Mouse (Mus musculus) hindbrain, embryonic 10.5 days (tissue): ENCODE results near the gene Kit. TPM values are rescaled to one million over a fixed set of nuclear protein-coding genes. Genes with fewer than 3 reads are reported as not detected.

Experiments
- DNase-seq: peaks from one replicate; pipeline ENCODE4 v3.0.0-alpha.2; 2017; ENCODE audit warnings: low spot score
- H3K27ac ChIP-seq: fragments of 300-500 bp; sonication (generic); 2 replicates; pipeline ENCODE4 v1.5.1; 2016; ENCODE audit warnings: mild to moderate bottlenecking, moderate library complexity
- H3K27me3 ChIP-seq: fragments of 300-500 bp; sonication (generic); 2 replicates; pipeline ENCODE4 v1.6.1; 2016; ENCODE audit warnings: mild to moderate bottlenecking; ENCODE audit not compliant: poor library complexity, insufficient read depth, severe bottlenecking
- H3K36me3 ChIP-seq: fragments of 300-500 bp; sonication (generic); 2 replicates; pipeline ENCODE4 v1.6.1; 2016; ENCODE audit warnings: mild to moderate bottlenecking, moderate library complexity
- H3K4me1 ChIP-seq: fragments of 300-500 bp; sonication (generic); replicated peaks from 2 replicates; pipeline ENCODE4 v1.6.1; 2016; ENCODE audit warnings: mild to moderate bottlenecking
- H3K4me3 ChIP-seq: fragments of 300-500 bp; sonication (generic); 2 replicates; pipeline ENCODE4 v1.5.1; 2016; ENCODE audit warnings: mild to moderate bottlenecking, moderate library complexity
- H3K9me3 ChIP-seq: fragments of 300-500 bp; sonication (generic); 2 replicates; pipeline ENCODE4 v1.6.1; 2016; ENCODE audit warnings: mild to moderate bottlenecking, moderate library complexity
- WGBS: fragments of 180-500 bp; shearing (Covaris S2); methylation state at CpG from one replicate; pipeline ENCODE4 v1.1.7; 2016; 5-methylcytosine and 5-hydroxymethylcytosine counted together
- polyA plus RNA-seq: library from polyadenylated mRNA; unstranded; fragments of >200 nt; fragmentation: Nextera tagmentation; extraction: Ambion mirVana; gene quantifications from 2 replicates; pipeline ENCODE4 v1.2.1, GENCODE M21; 2016

Kit gene
- polyA plus RNA-seq, 1 experiment from 2014 or later: 29.8 TPM

DNA sequence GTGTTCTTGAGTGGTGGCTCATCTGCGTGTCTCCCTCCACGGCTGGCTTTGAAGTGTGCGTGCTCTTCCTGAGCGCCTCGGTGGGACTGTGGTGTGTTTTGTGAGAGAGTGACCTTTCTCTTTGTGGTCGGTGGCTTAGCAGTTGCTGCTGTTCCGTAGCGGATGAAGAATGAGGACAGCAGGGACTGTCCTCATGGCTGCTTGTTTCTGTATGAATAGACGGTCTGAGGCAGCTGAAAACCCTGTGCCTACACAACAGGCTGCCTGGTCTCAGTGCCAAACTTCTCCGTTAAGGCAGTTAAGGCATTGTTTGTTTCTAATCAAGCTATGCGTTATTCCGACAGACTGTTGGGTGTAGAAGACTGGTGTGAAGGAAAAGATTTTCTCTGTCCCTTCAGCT is 87.8 kb downstream of the Kit start:
- Histone ChIP-seq H3K4me3 (no peak overlapping the region), H3K36me3 (0 out of 2 replicates have a peak, but pooled peaks cover 2% of the 10 kb centered on the region), H3K4me1 (peaks cover 7% of the 10 kb centered on the region; the same call in 1 of the 2 replicates), H3K27me3 (no peaks in the 10 kb centered on the region), H3K27ac (peak overlapping the region; percentile 23; the same call in 1 of the 2 replicates), H3K9me3 (peaks cover 3% of the 10 kb centered on the region; the same call in 1 of the 2 replicates)
- WGBS: 64% methylated on average over 12 of the region's 12 CpGs
- DNase-seq: no peak

DNA sequence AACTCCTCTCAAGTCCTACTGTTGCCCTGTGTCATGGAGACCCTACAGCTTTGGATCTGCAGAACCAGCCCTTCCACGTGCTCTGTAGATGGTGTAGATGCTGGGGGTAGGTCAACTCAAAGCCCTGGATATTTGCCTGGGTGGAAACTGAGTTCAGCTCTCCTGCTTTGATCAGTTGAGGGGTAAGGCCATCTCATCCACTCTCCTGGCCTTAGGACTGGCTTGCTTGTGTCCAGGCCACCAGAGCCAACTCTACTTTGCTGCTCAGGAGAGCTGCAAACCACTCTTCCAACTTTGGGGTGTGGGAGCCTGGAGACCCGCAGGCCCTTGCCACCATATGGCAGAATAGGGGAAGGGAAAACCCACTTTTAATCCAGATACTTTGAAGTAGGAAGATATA is 89.1 kb downstream of the Kit start:
- H3K4me3 ChIP-seq: no peak overlapping the region
- no peak for DNase-seq
- H3K27me3 ChIP-seq: no peaks in the 10 kb centered on the region
- peaks cover 14% of the 10 kb centered on the region for H3K4me1 ChIP-seq
- H3K27ac ChIP-seq: no peak overlapping the region
- WGBS: 90% methylated on average over 2 of the region's 2 CpGs
- peaks cover 3% of the 10 kb centered on the region; the same call in 1 of the 2 replicates for H3K9me3 ChIP-seq
- no peaks in the 10 kb centered on the region for H3K36me3 ChIP-seq

DNA sequence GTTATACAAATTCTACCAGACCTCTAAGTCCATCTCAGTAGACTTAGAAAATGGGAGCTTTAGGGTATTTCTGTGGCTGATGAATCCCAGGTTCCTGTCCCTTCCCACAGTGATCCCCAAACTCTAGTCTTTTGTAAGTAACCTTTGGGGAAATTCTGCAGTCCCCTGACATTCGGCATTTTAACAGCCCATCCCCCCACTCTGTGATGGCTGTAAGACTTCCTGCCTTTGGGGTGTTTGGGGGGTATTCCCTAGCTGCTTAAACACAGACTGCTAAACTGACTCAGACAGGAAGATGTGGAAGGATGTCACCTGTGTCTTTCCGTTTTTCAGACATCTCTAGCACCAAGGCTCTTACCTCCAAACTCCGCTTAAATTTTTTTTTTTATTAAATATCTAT is 92.4 kb downstream of the Kit start:
- no peak for DNase-seq
- WGBS: 70% methylated on average over 3 of the region's 3 CpGs
- H3K9me3 ChIP-seq: 0 out of 2 replicates have a peak, but pooled peaks cover 4% of the 10 kb centered on the region
- no peaks in the 10 kb centered on the region for H3K27me3 ChIP-seq
- no peak overlapping the region for H3K4me3 ChIP-seq
- no peak overlapping the region for H3K27ac ChIP-seq
- H3K36me3 ChIP-seq: no peaks in the 10 kb centered on the region
- peaks cover 13% of the 10 kb centered on the region for H3K4me1 ChIP-seq

DNA sequence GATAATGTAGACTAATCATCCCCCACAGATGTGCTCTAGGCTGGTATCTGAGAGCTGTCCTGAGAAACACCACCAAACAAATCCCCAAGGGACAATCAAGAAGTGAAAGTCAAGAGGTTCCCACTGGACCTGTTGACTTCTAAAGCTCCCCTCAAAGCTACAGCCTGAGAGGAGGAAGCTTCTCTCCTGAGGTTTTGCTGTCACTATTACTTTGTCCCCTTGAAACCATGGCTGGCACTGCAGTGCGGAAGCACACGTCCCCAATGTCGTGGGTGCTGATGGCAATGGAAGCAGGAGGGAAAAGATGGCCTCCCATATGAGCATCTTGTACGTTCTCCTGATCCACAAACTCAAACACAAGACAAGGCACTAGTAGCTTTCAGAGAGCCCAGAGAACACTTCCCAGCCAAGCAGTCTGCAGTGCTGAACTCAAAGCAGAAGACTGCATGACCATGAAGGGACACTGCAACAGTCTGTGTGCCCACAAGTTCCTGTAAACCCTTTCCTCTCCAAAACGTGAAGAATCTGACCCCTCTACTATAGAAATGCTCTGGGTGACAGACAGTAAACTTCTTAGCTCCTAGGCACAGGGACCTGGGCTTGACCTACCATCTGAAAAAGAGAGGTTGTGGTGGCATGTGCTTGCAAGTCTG is 96.5 kb downstream of the Kit start:
- Histone ChIP-seq H3K27ac (no peak overlapping the region), H3K4me1 (peaks cover 7% of the 10 kb centered on the region), H3K36me3 (no peaks in the 10 kb centered on the region), H3K27me3 (no peaks in the 10 kb centered on the region), H3K4me3 (no peak overlapping the region), H3K9me3 (0 out of 2 replicates have a peak, but pooled peaks cover 4% of the 10 kb centered on the region)
- WGBS: 91% methylated on average over 5 of the region's 5 CpGs
- no peak for DNase-seq

DNA sequence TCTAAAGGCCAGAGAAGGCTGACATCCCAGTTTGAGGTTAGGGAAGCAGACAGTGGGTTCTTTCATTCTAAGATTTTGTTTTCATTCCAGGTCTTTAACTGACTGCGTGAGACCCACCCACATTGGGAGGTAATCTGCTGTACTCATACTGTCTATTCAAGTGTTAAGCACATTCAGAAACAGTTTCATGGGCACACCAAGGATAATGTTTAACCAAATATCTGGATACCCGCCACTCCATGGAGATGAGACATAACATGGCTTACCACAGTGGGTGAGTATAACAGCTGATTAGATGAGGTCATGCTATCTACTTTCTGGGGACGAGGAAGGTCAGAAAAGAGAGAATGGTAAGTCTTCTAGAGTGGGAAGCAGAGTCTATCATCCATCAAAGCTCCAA is 101.3 kb downstream of the Kit start:
- Histone ChIP-seq H3K4me1 (no peaks in the 10 kb centered on the region), H3K27ac (no peak overlapping the region), H3K9me3 (no peaks in the 10 kb centered on the region), H3K4me3 (no peak overlapping the region), H3K36me3 (no peaks in the 10 kb centered on the region), H3K27me3 (no peaks in the 10 kb centered on the region)
- WGBS: 86% methylated on average over 3 of the region's 3 CpGs
- no peak for DNase-seq

DNA sequence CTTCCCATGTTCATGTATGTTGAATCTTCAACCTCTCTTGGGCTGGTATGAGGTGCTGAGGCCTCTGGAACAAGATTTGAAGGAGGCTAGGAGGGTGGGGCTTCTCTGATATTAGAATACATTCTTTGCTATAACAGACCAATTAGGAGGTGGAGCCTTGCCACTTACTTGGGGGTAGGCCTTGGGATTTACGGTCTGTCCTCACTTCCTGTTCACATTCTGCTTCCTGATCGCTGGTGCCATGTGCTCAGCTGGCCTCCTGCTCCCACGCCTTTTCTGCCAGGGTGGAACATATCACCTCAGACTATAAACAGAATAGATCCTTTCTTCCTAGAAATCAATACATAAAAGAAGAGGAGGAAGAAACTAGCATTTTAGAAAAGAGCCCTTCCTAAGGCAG is 105.2 kb downstream of the Kit start:
- Histone ChIP-seq H3K9me3 (no peaks in the 10 kb centered on the region), H3K4me3 (no peak overlapping the region), H3K4me1 (no peaks in the 10 kb centered on the region), H3K27me3 (no peaks in the 10 kb centered on the region), H3K27ac (no peak overlapping the region), H3K36me3 (no peaks in the 10 kb centered on the region)
- WGBS: 90% methylated on average over 3 of the region's 3 CpGs
- DNase-seq: no peak

DNA sequence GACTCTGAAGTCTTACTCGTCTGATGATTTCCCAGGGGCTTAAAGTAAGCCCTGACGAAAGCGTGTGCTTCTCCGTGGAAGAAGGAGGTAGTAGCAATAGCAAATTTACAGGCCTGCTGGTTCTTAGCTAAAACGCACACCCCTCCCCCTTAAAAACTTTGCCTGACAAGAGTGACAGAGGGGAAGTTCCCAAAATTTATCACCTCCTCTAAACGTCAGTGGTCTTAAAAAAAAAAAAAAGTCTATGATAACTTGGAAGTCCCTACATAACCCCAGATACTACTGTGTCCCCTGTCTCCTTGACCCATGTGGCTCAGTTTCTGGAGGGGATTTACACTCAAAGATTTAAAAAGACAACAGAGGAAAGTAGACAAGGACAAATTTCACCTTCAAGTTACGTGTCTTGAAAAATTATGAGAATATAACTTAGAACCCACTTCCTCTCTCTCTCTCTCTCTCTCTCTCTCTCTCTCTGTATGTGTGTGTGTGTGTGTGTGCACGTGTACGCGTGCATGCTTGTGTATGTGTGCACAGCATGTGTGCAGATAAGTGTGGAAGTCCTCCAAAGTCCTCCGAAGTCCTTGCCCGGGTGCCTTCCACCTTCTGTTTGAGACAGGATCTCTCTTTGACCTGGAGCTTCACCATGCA is 120.6 kb downstream of the Kit start:
- no peak for DNase-seq
- peak overlapping the region; percentile 53; the same call in 1 of the 2 replicates for H3K27ac ChIP-seq
- no peak overlapping the region for H3K4me3 ChIP-seq
- WGBS: 88% methylated on average over 12 of the region's 12 CpGs
- H3K9me3 ChIP-seq: no peaks in the 10 kb centered on the region
- H3K27me3 ChIP-seq: no peaks in the 10 kb centered on the region
- H3K4me1 ChIP-seq: peaks cover 15% of the 10 kb centered on the region
- H3K36me3 ChIP-seq: no peaks in the 10 kb centered on the region

DNA sequence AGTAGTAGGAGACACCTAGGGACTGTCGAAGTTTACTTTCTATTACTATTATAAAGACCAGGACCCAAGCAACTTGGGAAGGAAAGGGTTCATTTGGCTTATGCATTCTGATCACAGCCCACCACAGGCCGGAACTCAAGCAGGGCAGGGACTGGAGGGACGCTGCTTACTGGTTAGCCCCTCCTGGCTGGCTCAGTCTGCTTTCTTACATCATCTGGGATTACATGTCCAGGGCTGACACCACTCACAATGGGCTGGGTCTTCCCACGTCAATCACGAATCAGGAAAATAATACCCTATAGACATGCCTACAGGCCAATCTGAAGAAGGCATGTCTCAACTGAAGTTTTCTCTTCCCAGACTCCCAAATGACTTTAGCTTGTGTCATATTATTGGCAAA is 122.2 kb downstream of the Kit start:
- Histone ChIP-seq H3K9me3 (no peaks in the 10 kb centered on the region; the same call in 1 of the 2 replicates), H3K27me3 (no peaks in the 10 kb centered on the region), H3K4me3 (no peak overlapping the region), H3K27ac (peak overlapping the region; percentile 14), H3K4me1 (peaks cover 15% of the 10 kb centered on the region), H3K36me3 (no peaks in the 10 kb centered on the region)
- peak; percentile 35 for DNase-seq
- WGBS: 51% methylated on average over 5 of the region's 5 CpGs

DNA sequence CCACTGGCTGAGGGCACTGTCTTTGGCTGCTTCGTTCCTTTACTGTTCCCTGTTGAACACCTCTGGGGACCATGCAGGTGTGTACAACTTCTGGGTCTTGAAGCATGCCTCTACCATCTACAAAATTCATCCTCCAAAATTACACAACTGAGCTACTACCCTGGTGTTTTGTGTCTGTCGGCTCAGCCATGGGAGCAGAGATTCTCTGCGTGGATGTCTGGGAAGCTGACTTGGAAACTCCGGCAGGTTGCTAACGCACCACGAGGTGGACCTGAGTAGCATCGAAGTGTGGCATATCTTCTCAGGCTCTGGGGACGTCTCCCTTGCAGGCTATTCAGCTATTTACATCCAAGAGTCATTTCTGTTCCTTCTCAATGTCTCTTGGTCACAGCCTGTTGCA is 123.8 kb downstream of the Kit start:
- Histone ChIP-seq H3K27me3 (no peaks in the 10 kb centered on the region), H3K4me3 (no peak overlapping the region), H3K9me3 (peaks cover 5% of the 10 kb centered on the region; the same call in 1 of the 2 replicates), H3K4me1 (peaks cover 15% of the 10 kb centered on the region), H3K27ac (no peak overlapping the region), H3K36me3 (no peaks in the 10 kb centered on the region)
- no peak for DNase-seq
- WGBS: 90% methylated on average over 8 of the region's 8 CpGs

DNA sequence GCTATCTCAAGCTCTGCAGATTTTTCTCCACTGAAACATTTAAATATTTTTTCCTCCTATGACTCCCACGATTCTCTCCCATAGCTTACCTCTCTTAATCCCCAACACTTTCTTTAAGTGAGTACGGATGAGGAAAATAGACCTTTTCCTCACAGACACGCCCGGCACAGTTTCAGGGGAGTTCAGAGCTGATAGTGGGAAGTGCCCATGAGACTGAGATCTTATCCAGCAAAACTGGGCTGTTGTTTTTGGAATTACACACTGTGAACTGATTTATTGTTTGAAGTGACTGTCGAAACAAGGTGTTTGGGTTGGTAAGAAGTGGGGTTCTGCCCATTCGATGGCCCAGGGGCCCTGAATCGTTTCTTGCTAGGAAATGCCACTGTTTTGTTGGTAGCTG is 124.4 kb downstream of the Kit start:
- Histone ChIP-seq H3K9me3 (peaks cover 9% of the 10 kb centered on the region; the same call in 1 of the 2 replicates), H3K4me1 (peaks cover 15% of the 10 kb centered on the region), H3K27ac (no peak overlapping the region), H3K27me3 (no peaks in the 10 kb centered on the region), H3K36me3 (no peaks in the 10 kb centered on the region), H3K4me3 (no peak overlapping the region)
- 87% methylated on average over 7 of the region's 7 CpGs for WGBS
- no peak for DNase-seq

DNA sequence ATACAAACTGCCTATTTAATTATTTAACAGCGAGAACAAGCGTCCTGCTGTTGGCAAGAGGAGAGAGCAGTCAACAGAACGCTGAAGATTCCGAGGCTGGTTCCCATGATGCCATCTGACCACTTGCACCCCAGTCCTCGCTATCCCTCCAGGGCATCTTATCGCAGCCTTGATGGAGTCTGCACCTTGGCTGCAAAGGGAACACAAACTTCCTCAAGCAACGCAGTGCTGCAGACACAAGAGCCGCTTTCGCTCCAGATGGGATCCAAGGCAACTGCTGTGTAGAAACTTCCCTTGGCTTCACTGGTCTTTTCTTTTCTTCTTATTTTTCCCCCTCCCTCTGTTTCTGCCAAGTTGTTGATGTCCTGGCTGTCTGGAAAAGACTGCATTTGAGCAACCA is 124.8 kb downstream of the Kit start:
- H3K27ac ChIP-seq: no peak overlapping the region
- H3K4me3 ChIP-seq: no peak overlapping the region
- 81% methylated on average over 9 of the region's 9 CpGs for WGBS
- H3K9me3 ChIP-seq: peaks cover 9% of the 10 kb centered on the region; the same call in 1 of the 2 replicates
- peaks cover 15% of the 10 kb centered on the region for H3K4me1 ChIP-seq
- H3K36me3 ChIP-seq: no peaks in the 10 kb centered on the region
- H3K27me3 ChIP-seq: no peaks in the 10 kb centered on the region
- DNase-seq: no peak

DNA sequence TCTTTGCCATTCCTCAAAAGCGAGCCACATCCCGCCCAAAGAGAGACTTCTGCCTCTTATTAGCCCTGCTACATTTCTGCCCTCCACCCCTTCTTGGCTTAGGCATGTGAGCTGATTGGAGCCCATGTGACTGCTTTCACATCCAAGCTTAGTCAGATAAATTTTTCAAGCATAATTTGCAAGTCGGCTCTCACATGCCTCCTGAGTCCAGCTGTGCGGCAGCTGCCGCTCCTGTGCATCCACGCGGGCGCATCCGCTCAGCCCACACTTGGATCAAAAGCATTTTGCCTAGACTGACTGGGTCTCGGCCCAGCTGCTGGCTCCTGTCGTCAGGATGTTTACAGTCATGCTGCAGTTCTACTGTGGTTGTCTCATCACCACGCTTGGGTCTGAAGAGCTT is 126.9 kb downstream of the Kit start:
- no peak overlapping the region for H3K27ac ChIP-seq
- peaks cover 13% of the 10 kb centered on the region for H3K4me1 ChIP-seq
- no peaks in the 10 kb centered on the region for H3K27me3 ChIP-seq
- no peak overlapping the region for H3K4me3 ChIP-seq
- DNase-seq: no peak
- 90% methylated on average over 12 of the region's 12 CpGs for WGBS
- peaks cover 9% of the 10 kb centered on the region; the same call in 1 of the 2 replicates for H3K9me3 ChIP-seq
- no peaks in the 10 kb centered on the region for H3K36me3 ChIP-seq

DNA sequence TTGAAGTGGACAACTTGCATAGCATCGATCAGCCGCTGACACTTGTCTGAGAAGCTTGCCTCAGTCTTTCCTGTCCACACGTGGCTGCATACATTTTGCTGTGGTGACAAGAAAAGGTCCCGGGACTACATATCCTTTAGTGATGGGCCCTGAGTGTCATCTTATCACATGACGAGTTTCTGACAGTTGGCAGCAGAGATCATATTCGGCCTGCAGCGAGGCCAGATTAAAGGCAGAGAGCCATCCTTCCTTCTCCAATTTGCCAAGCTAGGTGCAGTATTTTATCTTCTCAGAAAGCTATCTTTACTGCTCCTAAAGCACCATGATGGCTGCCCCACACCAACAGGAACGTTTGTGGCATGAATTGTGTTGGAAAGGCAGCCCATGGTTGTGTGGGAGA is 127.4 kb downstream of the Kit start:
- 91% methylated on average over 8 of the region's 8 CpGs for WGBS

More for the DNA sequence above, 127.4 kb downstream of the Kit start:
- Histone ChIP-seq H3K36me3 (no peaks in the 10 kb centered on the region), H3K4me3 (no peak overlapping the region), H3K4me1 (peaks cover 9% of the 10 kb centered on the region), H3K27ac (no peak overlapping the region), H3K9me3 (peaks cover 9% of the 10 kb centered on the region; the same call in 1 of the 2 replicates), H3K27me3 (no peaks in the 10 kb centered on the region)
- no peak for DNase-seq
